Mouse (Mus musculus): ENCODE data around the gene Ccdc71. TPM values are rescaled to one million over a fixed set of nuclear protein-coding genes. Genes with fewer than 3 reads are reported as not detected.

The Ccdc71 gene
- polyA plus RNA-seq, 1 experiment, result 25.9 TPM

DNA sequence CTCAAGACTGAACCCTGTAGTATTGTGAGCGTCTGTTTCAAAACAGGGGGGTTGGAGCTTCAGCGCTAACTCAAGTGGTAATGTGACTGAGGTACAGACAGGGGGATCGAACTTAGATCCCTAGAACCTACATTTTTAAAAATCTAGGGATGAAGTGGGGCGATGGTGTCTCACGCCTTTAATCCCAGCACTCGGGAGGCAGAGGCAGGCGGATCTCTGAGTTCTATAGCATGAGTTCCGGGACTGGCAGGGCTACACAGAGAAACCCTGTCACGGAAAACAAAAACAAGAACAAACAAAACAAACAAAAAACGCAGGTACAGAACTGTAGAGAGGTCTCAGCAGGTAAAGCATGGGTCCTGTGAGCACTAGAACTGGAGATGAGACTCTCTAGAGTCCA lies 3.4 kb upstream of the Ccdc71 start:
- no peak for DNase-seq (ENCODE audit: low spot score)

DNA sequence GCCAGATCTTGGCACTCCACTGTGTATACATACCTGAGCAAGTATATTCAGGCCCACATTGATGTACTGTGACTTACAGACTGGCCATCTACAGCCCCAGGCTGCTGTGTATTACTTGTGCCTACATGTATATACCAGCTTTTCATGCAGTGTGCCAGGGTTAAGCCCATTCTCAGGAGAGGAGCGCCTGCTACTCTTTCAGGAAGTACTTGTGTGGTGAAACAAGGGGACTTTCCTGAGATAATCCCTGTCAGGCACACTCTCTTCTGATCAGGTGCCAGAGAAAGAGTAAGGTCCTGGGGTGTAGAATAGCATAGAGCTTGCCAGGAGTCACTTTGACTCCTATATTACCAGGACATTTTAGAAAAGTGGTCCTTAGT lies 398 bp upstream of the Ccdc71 start:
- DNase-seq (ENCODE audit: low spot score), result no peak

DNA sequence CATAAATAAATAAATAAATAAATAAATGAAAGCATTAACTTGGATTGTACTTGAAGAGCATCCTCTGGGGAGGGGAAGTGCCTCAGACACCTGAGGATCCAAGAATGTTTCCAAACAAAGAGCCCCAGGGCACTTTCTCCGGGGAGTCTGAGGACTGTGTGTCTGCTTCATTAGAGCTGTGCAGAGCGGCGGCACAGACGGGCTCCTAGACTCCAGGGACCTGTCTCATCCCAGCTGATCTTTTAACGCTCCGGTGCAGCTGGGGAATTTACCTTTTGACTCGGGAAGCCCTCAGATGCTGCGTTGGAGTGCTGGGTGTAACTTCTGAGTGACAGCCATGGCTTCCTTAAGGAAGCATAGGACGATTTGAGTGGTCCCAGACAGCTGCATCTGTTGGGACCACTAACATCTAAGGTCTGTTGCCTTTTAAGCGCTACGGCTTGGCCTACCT lies 879 bp downstream of the Ccdc71 start, which contains the start of gene Klhdc8b:
TSS of gene Klhdc8b (minus strand) at position 401 of the 451 bp plus-strand sequence.
- DNase-seq (ENCODE audit: low spot score), result no peak

DNA sequence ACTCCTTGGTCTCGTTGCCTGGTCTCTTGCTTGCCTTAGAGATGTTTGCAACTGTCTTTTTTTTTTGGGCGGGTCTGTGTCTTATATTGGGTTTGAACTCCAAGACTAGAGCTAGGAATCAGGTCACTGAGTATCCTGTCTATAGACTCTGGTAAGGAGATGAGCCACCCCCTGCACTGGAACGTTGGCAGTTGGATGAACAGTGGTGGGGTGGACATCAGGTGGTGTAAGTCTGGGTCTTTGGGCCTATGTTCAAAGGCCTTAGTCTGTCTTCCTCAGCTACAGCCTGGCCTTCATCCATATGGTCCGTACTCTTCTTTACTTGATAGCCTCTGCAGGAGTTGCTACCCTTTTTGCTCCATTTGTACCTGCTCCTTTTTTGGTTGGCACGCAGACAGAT lies 1.3 kb downstream of the Ccdc71 start:
- DNase-seq (ENCODE audit: low spot score), result no peak

DNA sequence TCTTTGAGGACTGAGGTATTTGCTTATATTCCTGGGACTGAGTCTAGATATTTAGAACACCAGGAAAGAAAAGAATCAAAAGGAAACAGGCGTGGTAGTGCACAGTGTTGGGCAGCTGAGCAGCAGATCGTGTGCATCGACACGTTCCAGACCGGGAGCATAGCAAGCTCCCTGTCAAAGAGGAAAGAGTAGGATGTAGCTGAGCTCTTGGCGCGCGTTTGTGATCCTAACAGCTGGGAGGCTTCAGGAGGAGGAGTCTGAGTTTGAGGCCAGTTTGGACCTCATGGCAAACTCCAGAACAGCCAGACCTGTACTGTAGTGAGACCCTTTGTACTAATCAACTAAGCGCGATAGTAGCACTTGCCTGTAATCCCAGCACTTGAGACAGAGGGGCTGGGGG lies 1.9 kb downstream of the Ccdc71 start:
- no peak for DNase-seq (ENCODE audit: low spot score)

DNA sequence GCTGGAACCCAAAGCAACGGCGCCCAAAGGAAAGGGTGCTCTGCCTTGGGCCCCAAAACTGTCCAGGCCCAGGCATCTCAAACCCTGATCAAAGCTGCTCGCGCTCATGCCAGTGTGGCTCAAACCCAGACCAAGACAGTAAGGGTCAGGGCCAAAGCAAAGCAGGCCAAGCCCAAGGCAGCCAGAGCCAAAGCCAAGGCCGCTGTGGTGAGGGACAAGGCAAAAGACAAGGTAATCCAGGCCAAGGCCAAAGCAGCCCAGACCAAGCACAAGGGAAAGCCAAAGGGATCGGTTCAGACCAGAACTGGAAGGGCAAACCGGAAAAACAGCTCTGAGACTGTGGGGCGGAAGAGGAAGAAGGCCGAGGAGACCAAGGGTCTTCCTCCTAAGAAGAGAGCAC lies 3.4 kb downstream of the Ccdc71 start:
- DNase-seq (ENCODE audit: low spot score), result no peak

DNA sequence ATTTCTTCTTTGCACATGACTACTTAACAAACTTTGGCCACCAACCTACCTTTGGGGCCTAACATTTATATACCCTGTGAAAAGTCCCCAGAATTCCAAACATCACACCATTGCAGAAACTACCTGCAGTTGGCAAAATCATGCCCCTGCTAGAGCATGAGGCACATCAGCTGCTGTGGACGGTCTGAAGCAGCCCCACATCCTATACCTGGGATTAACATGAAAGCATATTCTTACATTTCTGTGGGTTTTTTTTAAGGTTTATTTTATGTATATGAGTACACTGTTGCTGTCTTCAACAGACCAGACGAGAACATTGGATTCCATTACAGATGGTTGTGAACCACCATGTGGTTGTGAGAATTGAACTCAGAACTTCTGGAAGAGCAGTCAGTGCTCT lies 5.9 kb downstream of the Ccdc71 start:
- no peak for DNase-seq (ENCODE audit: low spot score)

DNA sequence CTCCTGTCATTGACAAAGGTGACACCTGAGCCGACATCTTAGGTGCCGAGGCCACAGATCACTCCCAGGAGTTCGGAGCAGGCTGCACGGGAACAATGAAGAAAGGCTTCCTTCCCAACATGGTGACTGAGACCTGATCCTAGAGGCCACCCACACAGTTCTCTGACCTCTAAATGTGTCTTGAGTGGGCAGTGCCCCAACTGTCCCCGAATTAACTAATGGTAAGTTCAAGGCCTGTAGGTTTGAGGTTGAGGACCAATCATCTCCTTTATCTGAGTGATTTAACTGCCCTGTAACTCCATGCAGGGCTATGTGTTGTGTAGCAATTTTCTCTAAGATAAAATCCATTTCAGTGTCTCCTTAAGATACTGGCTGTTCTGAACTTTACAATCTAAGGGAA lies 9.1 kb downstream of the Ccdc71 start:
- no peak for DNase-seq (ENCODE audit: low spot score)

DNA sequence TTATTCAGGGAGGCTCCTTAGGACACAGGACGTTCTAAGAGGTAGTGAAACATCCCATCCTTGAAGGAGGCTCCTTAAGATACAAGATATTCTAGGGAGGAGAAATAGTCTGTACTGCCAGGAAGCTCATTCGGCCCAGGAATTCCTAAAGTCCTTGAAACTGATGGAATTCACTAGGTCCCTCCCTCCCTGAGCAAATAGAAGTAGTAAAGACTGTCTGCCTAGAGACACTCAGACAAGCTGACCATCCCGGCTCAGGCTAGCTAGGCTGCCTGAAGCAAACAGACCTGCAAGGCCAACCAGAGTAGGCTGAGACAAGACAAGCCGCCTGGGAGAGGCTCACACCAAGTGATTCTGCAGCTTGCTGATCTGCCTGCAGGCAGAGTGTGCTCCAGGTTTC lies 9.5 kb downstream of the Ccdc71 start:
- DNase-seq (ENCODE audit: low spot score), result no peak

DNA sequence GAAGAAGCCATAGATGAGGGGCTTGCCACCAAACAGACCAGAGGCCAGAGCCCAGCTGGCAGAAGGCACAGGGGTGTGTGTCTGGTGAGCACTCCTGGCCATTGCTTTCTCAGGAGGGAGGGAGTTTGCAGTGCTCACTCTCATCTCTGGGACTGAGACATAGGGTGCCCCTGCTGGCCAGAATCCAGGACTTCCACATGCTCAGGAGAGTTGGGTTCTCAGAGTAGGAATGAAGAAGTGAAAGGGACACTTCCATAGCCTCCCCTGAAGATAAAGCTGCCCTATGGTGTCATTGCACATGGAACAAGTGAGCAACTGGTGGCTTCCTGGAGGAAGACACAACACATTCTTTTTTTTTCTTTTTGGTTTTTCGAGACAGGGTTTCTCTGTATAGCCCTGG lies 14.2 kb downstream of the Ccdc71 start:
- no peak for DNase-seq (ENCODE audit: low spot score)

DNA sequence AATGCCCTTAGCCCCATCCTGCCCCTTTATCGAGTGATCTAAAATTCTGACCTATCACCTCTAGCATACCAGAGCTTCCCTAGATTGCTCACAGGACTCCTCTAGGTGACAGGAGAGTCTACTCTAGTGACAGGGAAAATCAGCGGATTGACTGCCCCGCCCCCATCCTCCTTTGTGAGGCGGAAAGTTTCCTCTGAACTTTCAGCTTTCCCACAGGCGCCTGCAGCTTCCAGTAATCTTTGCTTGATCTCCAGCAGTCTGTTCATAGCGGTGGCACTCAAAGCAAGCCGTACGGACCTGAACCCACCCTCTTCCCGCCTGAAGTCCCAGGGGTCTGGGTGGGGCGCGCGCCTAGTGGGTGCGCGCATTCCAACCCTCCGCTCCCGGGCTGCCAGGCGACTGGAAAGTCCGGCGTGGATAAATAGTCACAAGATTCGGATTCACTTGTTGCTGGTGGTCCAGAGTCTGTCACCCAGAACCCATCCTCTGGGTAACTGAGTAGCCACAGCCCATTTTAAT lies 18.4 kb downstream of the Ccdc71 start:
- DNase-seq (ENCODE audit: low spot score), result peak; percentile 66

DNA sequence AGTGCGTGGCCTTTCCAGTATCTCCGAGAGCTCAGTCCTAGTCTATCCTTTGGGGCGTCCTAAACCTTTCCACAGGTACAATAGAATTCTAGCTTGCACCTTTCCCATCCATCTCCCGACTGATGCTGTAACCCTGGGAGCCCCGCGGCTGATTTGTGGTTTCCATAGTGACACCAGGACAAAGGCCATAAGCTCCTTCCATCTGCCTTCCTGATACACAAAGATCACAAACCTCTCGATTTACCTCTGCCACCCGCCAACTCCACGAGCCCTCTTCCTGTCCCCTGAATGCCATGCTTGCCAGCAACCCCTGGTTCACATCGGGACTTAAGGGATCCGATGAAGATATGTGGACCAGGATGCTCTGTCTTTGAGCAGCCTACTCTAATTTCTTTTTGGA lies 18.9 kb downstream of the Ccdc71 start:
- DNase-seq (ENCODE audit: low spot score), result no peak

DNA sequence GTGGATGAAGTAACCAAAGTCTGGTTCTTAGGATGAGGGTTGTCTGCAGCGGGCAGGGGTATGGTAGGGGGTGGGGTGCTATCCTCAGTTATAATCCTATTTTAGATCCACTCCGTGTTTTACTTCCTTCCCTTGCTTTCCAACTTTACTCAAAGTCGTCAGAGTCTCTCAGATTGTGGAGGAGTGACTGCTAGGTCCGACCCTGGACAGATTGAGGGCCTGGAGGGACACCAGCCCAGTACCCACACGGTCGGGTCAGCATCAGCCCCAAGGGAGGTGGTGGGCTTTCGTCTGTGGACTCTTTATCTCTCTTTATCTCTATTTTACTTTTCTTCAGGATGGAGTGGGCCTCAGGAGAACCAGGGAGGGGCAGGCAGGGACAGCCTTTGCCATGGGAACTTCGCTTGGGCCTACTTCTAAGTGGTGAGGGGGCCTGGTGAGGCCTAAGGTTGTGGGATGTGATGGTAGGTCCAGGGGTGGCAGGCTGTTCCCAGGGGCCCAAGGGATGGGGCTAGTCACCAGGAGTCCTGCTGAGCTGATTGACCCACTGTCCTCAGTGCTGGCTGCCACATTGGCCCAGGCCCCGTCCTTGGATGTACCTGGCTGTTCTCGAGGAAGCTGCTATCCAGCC lies 19.5 kb downstream of the Ccdc71 start, which contains the start of gene Lamb2:
TSS of gene Lamb2 (plus strand) at position 16 of the 631 bp plus-strand sequence.
- no peak for DNase-seq (ENCODE audit: low spot score)

DNA sequence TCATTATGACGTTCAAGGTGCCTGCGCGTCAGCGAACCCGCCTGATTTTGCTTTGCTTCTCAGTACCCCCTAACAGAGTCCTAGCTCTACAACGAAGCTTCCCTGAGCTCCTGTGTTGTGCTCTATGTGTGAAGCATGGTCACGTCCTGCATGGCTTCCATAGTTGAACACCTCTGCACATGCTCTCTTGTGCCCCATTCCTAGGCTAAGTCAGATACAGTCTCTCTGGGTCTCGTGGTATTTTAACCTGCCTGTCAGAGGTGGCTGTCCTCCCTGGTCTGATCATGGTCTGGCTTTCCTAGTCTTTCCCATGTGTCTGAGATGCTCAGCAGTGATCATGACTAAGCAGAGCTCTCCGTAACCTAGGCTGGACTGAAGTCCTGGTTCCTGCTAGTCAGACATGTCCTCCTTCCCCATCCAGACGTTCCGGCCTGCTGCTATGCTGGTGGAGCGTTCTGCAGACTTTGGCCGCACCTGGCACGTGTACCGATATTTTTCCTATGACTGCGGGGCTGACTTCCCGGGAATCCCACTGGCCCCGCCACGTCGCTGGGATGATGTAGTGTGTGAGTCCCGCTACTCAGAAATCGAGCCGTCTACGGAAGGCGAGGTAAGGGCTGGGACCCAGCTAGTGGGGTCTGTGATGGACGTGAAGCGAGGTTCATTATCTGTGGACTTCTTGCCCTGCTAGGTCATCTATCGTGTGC lies 20.6 kb downstream of the Ccdc71 start:
- DNase-seq (ENCODE audit: low spot score), result no peak

DNA sequence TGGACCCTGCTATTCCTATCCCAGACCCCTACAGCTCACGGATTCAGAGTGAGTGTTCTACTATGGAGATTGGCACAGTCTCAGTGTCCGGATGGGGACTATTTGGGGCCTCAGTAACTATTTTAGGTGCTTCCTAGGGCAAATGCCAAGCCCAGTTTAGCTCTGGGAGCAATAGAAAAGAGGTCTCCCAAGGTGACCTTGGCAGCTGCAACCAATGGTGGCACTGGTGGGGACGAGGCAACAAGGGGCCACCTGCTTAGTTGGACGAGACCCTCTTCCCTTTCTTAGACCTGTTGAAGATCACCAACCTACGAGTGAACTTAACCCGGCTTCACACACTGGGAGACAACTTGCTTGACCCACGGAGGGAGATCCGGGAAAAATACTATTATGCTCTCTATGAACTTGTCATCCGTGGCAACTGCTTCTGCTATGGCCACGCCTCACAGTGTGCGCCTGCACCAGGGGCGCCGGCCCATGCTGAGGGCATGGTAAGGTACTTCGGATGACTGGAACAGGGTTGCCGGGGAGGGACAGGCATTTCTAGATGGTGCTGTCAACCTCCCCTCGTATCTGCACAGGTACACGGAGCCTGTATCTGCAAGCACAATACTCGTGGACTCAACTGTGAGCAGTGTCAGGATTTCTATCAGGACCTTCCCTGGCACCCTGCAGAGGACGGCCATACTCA lies 21.3 kb downstream of the Ccdc71 start:
- no peak for DNase-seq (ENCODE audit: low spot score)

DNA sequence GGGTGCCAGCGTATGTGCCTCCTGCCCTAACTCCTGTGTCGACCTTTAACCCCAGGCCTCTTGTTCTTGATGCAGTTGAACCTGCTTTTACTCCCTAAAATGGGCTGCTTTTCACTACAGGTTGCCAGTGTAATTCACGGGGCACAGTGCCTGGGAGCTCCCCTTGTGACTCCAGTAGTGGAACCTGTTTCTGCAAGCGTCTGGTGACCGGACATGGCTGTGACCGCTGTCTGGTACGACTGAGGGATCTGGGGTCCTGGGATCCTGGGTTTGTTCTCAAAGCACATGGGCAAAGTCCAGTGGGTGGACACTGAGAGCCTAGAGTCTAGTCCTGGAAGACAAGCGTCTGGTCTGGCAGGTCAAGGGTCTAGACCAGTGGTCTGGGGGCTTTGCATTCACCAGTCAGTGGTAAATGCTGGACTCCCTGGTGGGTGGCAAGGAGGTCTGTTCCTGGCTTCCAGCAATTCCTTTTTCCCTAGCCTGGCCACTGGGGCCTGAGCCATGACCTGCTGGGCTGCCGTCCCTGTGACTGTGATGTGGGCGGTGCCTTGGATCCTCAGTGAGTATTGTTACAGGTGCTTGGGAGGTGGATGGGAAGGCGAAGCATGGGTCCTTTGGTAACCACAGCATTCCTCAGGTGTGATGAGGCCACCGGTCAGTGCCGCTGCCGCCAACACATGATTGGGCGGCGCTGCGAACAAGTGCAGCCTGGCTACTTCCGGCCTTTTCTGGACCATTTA lies 22.9 kb downstream of the Ccdc71 start:
- DNase-seq (ENCODE audit: low spot score), result no peak

DNA sequence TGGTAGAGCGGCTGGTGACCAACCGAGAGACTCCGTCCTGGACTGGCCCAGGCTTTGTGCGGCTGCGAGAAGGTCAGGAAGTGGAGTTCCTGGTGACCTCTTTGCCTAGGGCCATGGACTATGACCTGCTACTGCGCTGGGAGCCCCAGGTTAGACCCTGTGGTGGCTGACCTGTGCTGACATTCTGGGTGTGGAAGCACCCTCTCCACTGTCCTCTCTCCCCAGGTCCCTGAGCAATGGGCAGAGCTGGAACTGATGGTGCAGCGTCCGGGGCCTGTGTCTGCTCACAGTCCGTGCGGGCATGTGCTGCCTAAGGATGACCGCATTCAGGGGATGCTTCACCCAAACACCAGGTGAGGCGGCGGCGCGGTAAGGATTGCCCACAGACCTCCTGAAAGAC lies 23.7 kb downstream of the Ccdc71 start:
- DNase-seq (ENCODE audit: low spot score), result no peak

DNA sequence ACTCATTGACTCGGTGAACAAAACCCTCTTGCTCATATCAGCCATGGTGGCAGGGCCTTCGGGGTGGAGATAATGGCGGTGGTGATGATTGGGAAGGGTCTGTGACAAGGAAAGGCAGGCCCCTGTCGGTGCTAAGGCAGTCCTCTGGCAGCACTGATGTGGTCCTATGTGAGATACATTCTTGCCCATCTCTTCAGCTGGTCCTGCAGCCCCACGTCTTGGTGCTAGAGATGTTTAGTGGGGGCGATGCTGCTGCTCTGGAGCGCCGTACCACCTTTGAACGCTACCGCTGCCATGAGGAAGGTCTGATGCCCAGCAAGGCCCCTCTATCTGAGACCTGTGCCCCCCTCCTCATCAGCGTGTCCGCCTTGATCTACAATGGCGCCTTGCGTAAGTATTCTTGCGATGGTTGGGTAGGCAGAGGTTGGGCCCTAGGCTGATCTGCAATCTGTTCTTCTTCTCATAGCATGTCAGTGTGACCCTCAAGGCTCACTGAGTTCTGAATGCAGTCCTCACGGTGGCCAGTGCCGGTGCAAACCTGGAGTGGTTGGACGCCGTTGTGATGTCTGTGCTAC lies 25.1 kb downstream of the Ccdc71 start:
- no peak for DNase-seq (ENCODE audit: low spot score)

DNA sequence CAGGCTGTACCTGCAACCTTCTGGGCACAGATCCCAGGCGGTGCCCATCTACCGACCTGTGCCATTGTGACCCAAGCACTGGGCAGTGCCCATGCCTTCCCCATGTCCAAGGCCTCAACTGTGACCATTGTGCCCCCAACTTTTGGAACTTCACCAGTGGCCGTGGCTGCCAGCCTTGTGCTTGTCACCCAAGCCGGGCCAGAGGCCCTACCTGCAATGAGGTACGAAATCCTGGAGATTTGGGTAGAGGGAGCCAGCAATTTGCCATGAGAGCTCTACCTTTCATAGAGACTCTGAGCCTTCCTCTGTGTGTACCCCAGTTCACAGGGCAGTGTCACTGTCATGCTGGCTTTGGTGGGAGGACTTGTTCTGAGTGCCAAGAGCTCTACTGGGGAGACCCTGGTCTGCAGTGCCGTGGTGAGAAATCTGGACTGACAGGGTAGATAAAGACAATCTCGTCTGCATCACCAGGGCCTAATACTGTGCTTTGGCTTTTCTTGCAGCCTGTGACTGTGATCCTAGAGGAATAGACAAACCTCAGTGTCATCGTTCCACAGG lies 26.7 kb downstream of the Ccdc71 start:
- no peak for DNase-seq (ENCODE audit: low spot score)

DNA sequence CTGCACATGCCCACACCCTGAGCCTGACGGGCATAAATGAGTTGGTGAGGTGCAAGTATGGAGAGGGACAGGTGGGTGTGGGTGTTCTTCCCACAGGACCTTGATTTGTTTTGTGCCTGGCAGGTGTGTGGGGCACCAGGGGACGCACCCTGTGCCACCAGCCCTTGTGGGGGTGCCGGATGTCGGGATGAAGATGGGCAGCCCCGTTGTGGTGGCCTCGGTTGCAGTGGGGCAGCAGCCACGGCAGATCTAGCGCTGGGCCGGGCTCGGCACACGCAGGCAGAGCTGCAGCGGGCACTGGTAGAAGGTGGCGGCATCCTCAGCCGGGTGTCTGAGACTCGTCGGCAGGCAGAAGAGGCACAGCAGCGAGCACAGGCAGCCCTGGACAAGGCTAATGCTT lies 28.1 kb downstream of the Ccdc71 start:
- DNase-seq (ENCODE audit: low spot score), result no peak

DNA sequence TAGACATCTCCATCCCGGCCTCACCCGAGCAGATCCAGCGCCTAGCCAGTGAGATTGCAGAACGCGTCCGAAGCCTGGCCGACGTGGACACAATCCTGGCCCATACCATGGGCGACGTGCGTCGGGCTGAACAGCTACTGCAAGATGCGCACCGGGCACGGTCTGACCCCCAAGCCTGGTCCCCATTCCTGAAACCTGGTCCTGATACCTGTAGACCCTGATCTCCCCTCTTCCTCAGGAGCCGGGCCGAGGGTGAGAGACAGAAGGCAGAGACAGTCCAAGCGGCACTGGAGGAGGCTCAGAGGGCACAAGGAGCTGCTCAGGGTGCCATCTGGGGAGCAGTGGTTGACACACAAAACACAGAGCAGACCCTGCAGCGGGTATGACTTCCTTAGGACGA lies 28.9 kb downstream of the Ccdc71 start:
- no peak for DNase-seq (ENCODE audit: low spot score)
